Mouse (Mus musculus) C2C12 (cell line): Measurements from ENCODE around the gene Ralb. TPM values are rescaled to one million over a fixed set of nuclear protein-coding genes. Genes with fewer than 3 reads are reported as not detected.

Experiments
- H3K27me3 ChIP-seq: one replicate; pipeline ENCODE4 v1.6.1; 2011; ENCODE audit not compliant: control insufficient read depth, insufficient read depth, insufficient read length
- H3K36me3 ChIP-seq: one replicate; pipeline ENCODE4 v1.6.1; 2011; ENCODE audit not compliant: control insufficient read depth, insufficient read depth
- H3K4me3 ChIP-seq: one replicate; pipeline ENCODE4 v1.5.1; 2011; ENCODE audit warnings: mild to moderate bottlenecking, control low read depth; ENCODE audit not compliant: poor library complexity, insufficient read depth, severe bottlenecking
- H3K79me2 ChIP-seq: one replicate; pipeline ENCODE4 v1.6.1; 2011; ENCODE audit not compliant: control insufficient read depth, insufficient read depth
- H3K79me3 ChIP-seq: one replicate; pipeline ENCODE4 v1.6.1; 2011; ENCODE audit warnings: low read depth, control low read depth
- H3ac ChIP-seq: one replicate; pipeline ENCODE3; 2011; ENCODE audit warnings: low read depth; ENCODE audit not compliant: control insufficient read depth, insufficient read length
- CEBPB ChIP-seq: IDR thresholded peaks from one replicate; pipeline ENCODE4 v1.6.1; 2011; ENCODE audit warnings: low read depth, mild to moderate bottlenecking, control low read depth, moderate library complexity
- CTCF ChIP-seq: IDR thresholded peaks from one replicate; pipeline ENCODE4 v1.5.1; 2011; ENCODE audit not compliant: control insufficient read depth, insufficient read depth, insufficient read length
- FOSL1 ChIP-seq: IDR thresholded peaks from one replicate; pipeline ENCODE4 v1.8.0; 2011; ENCODE audit warnings: mild to moderate bottlenecking, low read length; ENCODE audit not compliant: poor library complexity, insufficient read depth, severe bottlenecking
- MAX ChIP-seq: IDR thresholded peaks from one replicate; pipeline ENCODE4 v1.6.1; 2011; ENCODE audit warnings: mild to moderate bottlenecking, control low read depth
- MYOD1 ChIP-seq: IDR thresholded peaks from one replicate; pipeline ENCODE4 v1.6.1; 2011; ENCODE audit warnings: low read depth; ENCODE audit not compliant: control insufficient read depth, insufficient read length
- MYOG ChIP-seq: IDR thresholded peaks from one replicate; pipeline ENCODE4 v1.6.1; 2011; ENCODE audit not compliant: control insufficient read depth, insufficient read length; ENCODE audit errors: extremely low read depth
- USF1 ChIP-seq: IDR thresholded peaks from one replicate; pipeline ENCODE4 v1.6.1; 2011; ENCODE audit warnings: low read depth, mild to moderate bottlenecking, control low read depth, moderate library complexity
- polyA plus RNA-seq: library from polyadenylated mRNA; unstranded; fragments of >200 nt; fragmentation: generic; extraction: Trizol; gene quantifications from one replicate; pipeline ENCODE4 v1.2.1, GENCODE M21; 2012; ENCODE audit warnings: missing spikeins

The Ralb gene
- polyA plus RNA-seq, 1 experiment, result 44.4 TPM

DNA sequence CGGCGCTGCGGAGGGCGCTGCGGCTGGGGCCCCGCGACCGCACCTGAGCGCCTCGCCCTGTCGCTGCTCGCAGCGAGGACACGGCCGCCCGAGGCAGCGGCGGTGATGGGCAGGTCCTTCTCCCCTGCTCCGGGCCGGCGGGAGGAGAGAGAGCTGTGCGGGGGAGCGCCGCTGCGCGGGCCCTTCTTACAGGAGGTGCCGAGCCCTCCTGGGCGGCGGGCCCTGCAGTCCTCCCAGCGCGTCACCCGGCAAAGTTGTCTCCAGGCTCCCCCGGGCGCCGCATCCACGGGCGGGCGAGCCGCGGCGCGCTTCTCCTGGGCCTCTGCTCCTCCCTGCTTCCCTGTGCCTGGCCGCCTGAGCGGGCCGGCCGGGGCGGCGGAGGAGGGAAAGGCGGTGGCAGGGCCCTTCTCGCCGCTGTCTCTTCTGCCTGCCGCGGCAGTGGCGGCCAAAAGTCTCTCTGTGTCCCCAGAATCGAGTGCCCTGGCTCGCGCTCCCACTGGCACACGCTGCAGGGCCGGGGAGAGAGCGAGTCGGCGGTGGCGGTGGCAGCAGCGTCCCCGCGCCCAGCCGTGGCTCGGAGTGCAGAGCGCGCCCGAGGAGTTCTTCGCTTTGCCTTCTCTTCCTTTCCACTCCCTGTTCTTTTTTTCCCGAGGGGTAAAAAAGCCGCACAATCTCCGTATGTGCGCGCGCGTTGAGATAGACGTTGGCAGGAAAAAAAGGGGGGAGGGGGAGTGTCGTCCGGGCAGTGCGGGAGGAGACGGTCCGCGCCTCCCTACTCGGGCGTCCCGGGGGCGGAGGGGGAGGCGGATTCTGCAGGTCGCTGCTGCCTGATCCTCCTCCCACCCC lies 82.8 kb downstream of the Ralb start, which contains the start of gene Inhbb:
Gene Inhbb, minus strand, starts transcription at position 673 of the 846 bp plus-strand sequence.
- Histone ChIP-seq H3ac (peak within 1 kb of the TSS; percentile 59), H3K36me3 (no peaks in the 10 kb centered on the region), H3K27me3 (peaks cover 3% of the 10 kb centered on the region), H3K79me3 (no peaks in the 10 kb centered on the region), H3K79me2 (no peaks in the 10 kb centered on the region), H3K4me3 (peak within 1 kb of the TSS; percentile 29)
- no peak for TF ChIP-seq CTCF
- TF ChIP-seq CEBPB, result no peak
- TF ChIP-seq FOSL1, result no peak
- TF ChIP-seq USF1, result no peak
- TF ChIP-seq MYOD1, result no peak
- TF ChIP-seq MYOG, result no peak
- TF ChIP-seq MAX, result no peak

DNA sequence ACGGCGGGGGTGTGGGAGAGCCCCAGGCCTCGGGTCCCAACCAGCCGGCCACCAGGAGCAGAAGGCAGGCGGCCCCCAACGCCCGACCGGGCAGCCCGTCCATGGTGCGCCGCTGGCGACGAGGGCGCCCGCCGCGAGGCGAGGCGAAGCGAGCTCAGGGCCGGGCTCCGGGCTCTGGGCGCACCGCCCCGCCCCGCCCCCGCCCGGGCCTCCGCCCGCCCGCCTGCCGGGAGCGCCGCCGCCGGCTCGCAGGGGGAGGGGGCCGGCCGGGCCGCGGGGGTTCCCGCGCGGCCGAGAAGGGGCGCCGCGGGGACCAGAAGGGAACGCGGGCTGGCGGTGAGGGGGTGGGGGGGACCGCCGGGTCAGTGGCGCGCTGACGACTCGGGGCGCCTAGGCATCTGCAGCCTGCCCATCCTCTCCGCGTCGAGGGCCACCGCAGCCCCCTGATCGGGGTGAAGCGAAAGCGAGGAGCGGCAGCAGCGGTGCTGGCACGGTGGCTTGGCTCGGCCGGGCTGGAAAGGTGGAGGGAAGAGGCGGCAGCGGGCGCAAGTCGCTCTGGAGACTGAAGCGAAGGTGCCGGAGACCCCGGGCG lies 83.5 kb downstream of the Ralb start:
- TF ChIP-seq MAX (no peak), CEBPB (no peak), FOSL1 (no peak), MYOD1 (no peak), MYOG (no peak), CTCF (no peak), USF1 (no peak)
- H3K36me3 ChIP-seq, result no peaks in the 10 kb centered on the region
- peaks cover 3% of the 10 kb centered on the region for H3K27me3 ChIP-seq
- peak overlapping the region; percentile 29 for H3K4me3 ChIP-seq
- no peaks in the 10 kb centered on the region for H3K79me2 ChIP-seq
- no peaks in the 10 kb centered on the region for H3K79me3 ChIP-seq
- H3ac ChIP-seq, result peak overlapping the region; percentile 59

Other genes with a start within 250 kb of the Ralb start
- 19.2 TPM for gene Inhbb, start 82.5 kb downstream of the Ralb start, polyA plus RNA-seq
- gene Tmem185b, start 21.4 kb upstream of the Ralb start, polyA plus RNA-seq, result 12.9 TPM
- 1.3 TPM for gene Epb41l5, start 144.2 kb upstream of the Ralb start, polyA plus RNA-seq